Mouse (Mus musculus) CH12.LX (cell line): ENCODE measurements around the gene Med23. TPM values are rescaled to one million over a fixed set of nuclear protein-coding genes. Genes with fewer than 3 reads are reported as not detected.

Source experiments
- DNase-seq: peaks from one replicate; pipeline ENCODE4 v3.0.0-alpha.2; 2013; ENCODE audit errors: extremely low read depth
- H3K27ac ChIP-seq: 2 replicates; pipeline ENCODE4 v1.5.1; 2012; ENCODE audit warnings: low read depth, mild to moderate bottlenecking, control low read depth, moderate library complexity; ENCODE audit not compliant: insufficient read depth
- H3K27me3 ChIP-seq: replicated peaks from 2 replicates; pipeline ENCODE3; 2012; ENCODE audit warnings: inconsistent platforms
- H3K36me3 ChIP-seq, 2 experiments: replicated peaks in 1 of 2; 2 replicates each; pipeline versions ENCODE3 to v1.6.1; 2012; ENCODE audit warnings: inconsistent platforms in 1 of 2, low read length in 1 of 2, mild to moderate bottlenecking in 1 of 2, mixed read lengths in 1 of 2, moderate library complexity in 1 of 2; ENCODE audit not compliant: control insufficient read depth in 1 of 2, insufficient read depth in 1 of 2
- H3K4me1 ChIP-seq, 2 experiments: 2 replicates each; pipeline ENCODE4 v1.6.1; 2012; ENCODE audit warnings: inconsistent platforms in 1 of 2, moderate library complexity in 1 of 2; ENCODE audit not compliant: insufficient read depth in 2 of 2, control insufficient read depth in 1 of 2
- H3K4me2 ChIP-seq: 2 replicates; pipeline ENCODE4 v1.6.1; 2012; ENCODE audit warnings: low read depth, mild to moderate bottlenecking, control low read depth; ENCODE audit not compliant: poor library complexity, insufficient read depth, severe bottlenecking
- H3K4me3 ChIP-seq, 3 experiments: fragments of 150-350 bp in 1 of 3; sonication (generic) in 1 of 3; replicated peaks in 1 of 3; 2 replicates each; pipeline versions ENCODE3 to v1.5.1; 2011 to 2012; ENCODE audit warnings: low read depth in 2 of 3, low read length in 2 of 3, mild to moderate bottlenecking in 2 of 3, moderate library complexity in 2 of 3, control low read depth in 1 of 3, improper control_type of control experiment in 1 of 3, inconsistent platforms in 1 of 3, mixed read lengths in 1 of 3; ENCODE audit not compliant: poor library complexity in 1 of 3
- H3K79me2 ChIP-seq: replicated peaks from 2 replicates; pipeline ENCODE4 v1.6.1; 2012; ENCODE audit warnings: mild to moderate bottlenecking, moderate library complexity; ENCODE audit not compliant: control insufficient read depth, poor library complexity, insufficient read depth, severe bottlenecking; ENCODE audit errors: extremely low read depth
- H3K9ac ChIP-seq: 2 replicates; pipeline ENCODE4 v1.6.1; 2012; ENCODE audit warnings: low read depth, mild to moderate bottlenecking, control low read depth, moderate library complexity; ENCODE audit not compliant: insufficient read depth
- H3K9me3 ChIP-seq: replicated peaks from 2 replicates; pipeline ENCODE3; 2012; ENCODE audit warnings: low read length, inconsistent platforms, mixed read lengths
- BHLHE40 ChIP-seq: IDR thresholded peaks from 2 replicates; pipeline ENCODE4 v1.6.1; 2011; ENCODE audit warnings: mild to moderate bottlenecking, low read depth, low read length, improper control_type of control experiment
- E2F4 ChIP-seq: IDR thresholded peaks from 2 replicates; pipeline ENCODE4 v1.6.1; 2011; ENCODE audit warnings: low read depth, low read length, improper control_type of control experiment; ENCODE audit not compliant: insufficient replicate concordance
- ELF1 ChIP-seq: IDR thresholded peaks from 2 replicates; pipeline ENCODE4 v1.6.1; 2014; ENCODE audit warnings: low read depth, mild to moderate bottlenecking, inconsistent platforms, low read length, improper control_type of control experiment
- EP300 ChIP-seq: IDR thresholded peaks from 2 replicates; pipeline ENCODE4 v1.6.1; 2011; ENCODE audit warnings: low read length, improper control_type of control experiment
- HCFC1 ChIP-seq: IDR thresholded peaks from 2 replicates; pipeline ENCODE4 v1.6.1; 2012; ENCODE audit warnings: low read depth, mild to moderate bottlenecking, inconsistent platforms, low read length, improper control_type of control experiment
- IRF4 ChIP-seq: IDR thresholded peaks from 2 replicates; pipeline ENCODE4 v1.6.1; 2014; ENCODE audit warnings: low read depth, mild to moderate bottlenecking, inconsistent platforms, low read length, improper control_type of control experiment
- JUN ChIP-seq: IDR thresholded peaks from 2 replicates; pipeline ENCODE4 v1.6.1; 2011; ENCODE audit warnings: low read depth, mild to moderate bottlenecking, low read length, improper control_type of control experiment, moderate library complexity; ENCODE audit not compliant: insufficient read depth
- KAT2A ChIP-seq: IDR thresholded peaks from 2 replicates; pipeline ENCODE4 v1.6.1; 2012; ENCODE audit warnings: low read length, improper control_type of control experiment, inconsistent platforms; ENCODE audit not compliant: insufficient replicate concordance
- MAFK ChIP-seq: IDR thresholded peaks from 2 replicates; pipeline ENCODE4 v1.6.1; 2011; ENCODE audit warnings: low read length, improper control_type of control experiment; ENCODE audit not compliant: insufficient replicate concordance
- MAZ ChIP-seq: IDR thresholded peaks from 2 replicates; pipeline ENCODE4 v1.6.1; 2012; ENCODE audit warnings: low read depth, mild to moderate bottlenecking, inconsistent platforms, low read length, improper control_type of control experiment, moderate library complexity
- MEF2A ChIP-seq: IDR thresholded peaks from 2 replicates; pipeline ENCODE4 v1.6.1; 2014; ENCODE audit warnings: low read depth, mild to moderate bottlenecking, inconsistent platforms, low read length, improper control_type of control experiment, borderline replicate concordance
- MXI1 ChIP-seq: IDR thresholded peaks from 2 replicates; pipeline ENCODE4 v1.6.1; 2011; ENCODE audit warnings: mild to moderate bottlenecking, low read depth, low read length, improper control_type of control experiment
- MYC ChIP-seq: IDR thresholded peaks from 2 replicates; pipeline ENCODE4 v1.6.1; 2011; ENCODE audit warnings: low read depth, mild to moderate bottlenecking, improper control_type of control experiment, low read length
- NRF1 ChIP-seq: IDR thresholded peaks from 2 replicates; pipeline ENCODE4 v1.6.1; 2014; ENCODE audit warnings: low read depth, mild to moderate bottlenecking, inconsistent platforms, low read length, improper control_type of control experiment, moderate library complexity
- POLR2A ChIP-seq: IDR thresholded peaks from 2 replicates; pipeline ENCODE4 v1.6.1; 2011; ENCODE audit warnings: low read depth, mild to moderate bottlenecking, improper control_type of control experiment, low read length
- POLR2AphosphoS2 ChIP-seq: IDR thresholded peaks from 2 replicates; pipeline ENCODE4 v1.6.1; 2011; ENCODE audit warnings: low read depth, low read length, improper control_type of control experiment
- RAD21 ChIP-seq: IDR thresholded peaks from 2 replicates; pipeline ENCODE4 v1.6.1; 2011; ENCODE audit warnings: low read depth, mild to moderate bottlenecking, low read length, improper control_type of control experiment, moderate library complexity
- SMC3 ChIP-seq: IDR thresholded peaks from 2 replicates; pipeline ENCODE4 v1.6.1; 2011; ENCODE audit warnings: low read depth, low read length, improper control_type of control experiment
- TCF12 ChIP-seq: IDR thresholded peaks from 2 replicates; pipeline ENCODE4 v1.6.1; 2014; ENCODE audit warnings: low read depth, mild to moderate bottlenecking, inconsistent platforms, low read length, improper control_type of control experiment
- USF1 ChIP-seq: IDR thresholded peaks from 2 replicates; pipeline ENCODE4 v1.6.1; 2014; ENCODE audit warnings: low read depth, mild to moderate bottlenecking, inconsistent platforms, low read length, improper control_type of control experiment
- USF2 ChIP-seq: conservative IDR thresholded peaks from 2 replicates; pipeline ENCODE4 v1.6.1; 2011; ENCODE audit warnings: low read depth, low read length, improper control_type of control experiment
- ZC3H11A ChIP-seq: IDR thresholded peaks from 2 replicates; pipeline ENCODE4 v1.6.1; 2012; ENCODE audit warnings: low read depth, mild to moderate bottlenecking, inconsistent platforms, low read length, improper control_type of control experiment
- ZNF384 ChIP-seq: IDR thresholded peaks from 2 replicates; pipeline ENCODE4 v1.6.1; 2012; ENCODE audit warnings: low read depth, low read length, improper control_type of control experiment, inconsistent platforms
- dilution Hi-C: fragments of 300-500 bp; cut with MboI; formaldehyde crosslinking; loops from 2 replicates; pipeline ENCODE4 v1.14.3; 2020; ENCODE audit warnings: low sequenced_read_pairs; ENCODE audit not compliant: extremely low pct_unique_long_range_greater_than_20kb, extremely low pct_ligation_motif_present
- in situ Hi-C: fragments of 300-500 bp; cut with MboI; formaldehyde crosslinking; loops from 3 replicates; pipeline ENCODE4 v1.14.3; 2019; ENCODE audit warnings: low sequenced_read_pairs, low pct_ligation_motif_present, low pct_unique_long_range_greater_than_20kb, mixed read lengths
- polyA plus RNA-seq: library from polyadenylated mRNA; unstranded; fragments of >175 nt; gene quantifications from 2 replicates; pipeline ENCODE4 v1.2.1, GENCODE M21; 2012; ENCODE audit warnings: low read depth; ENCODE audit not compliant: insufficient read length
- total RNA-seq, 2 experiments: library from RNA; depleted of rRNA; stranded (reverse); fragments of 300-350 nt in 1 of 2; fragments of >200 nt in 1 of 2; gene quantifications; 2 replicates each; pipeline ENCODE4 v1.2.3; 2012 to 2014

The Med23 gene
- total and polyA plus RNA-seq, 3 experiments, result 43.5 to 45.7 (median 45.6) TPM

DNA sequence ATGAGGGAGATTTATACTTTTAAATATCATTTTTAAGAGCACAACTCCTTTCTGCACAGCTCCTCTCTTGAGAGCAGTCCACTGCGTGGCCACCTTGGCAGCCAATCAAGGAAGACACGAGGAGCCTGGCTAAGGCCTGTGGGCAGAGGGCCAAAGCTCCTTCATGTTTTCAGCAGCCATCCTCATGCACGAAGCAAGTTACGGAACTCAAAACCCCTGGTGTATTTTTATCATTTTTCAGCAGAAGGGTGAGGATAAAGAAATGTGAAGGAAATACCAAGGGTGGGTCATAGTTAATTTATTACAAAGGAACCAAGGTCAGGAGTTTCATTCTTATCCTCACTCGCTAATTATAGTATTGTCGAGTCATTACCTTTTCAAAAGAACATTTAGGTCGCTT lies 82.8 kb downstream of the Med23 start:
- in situ Hi-C loops, result no loop called here
- dilution Hi-C loops, result no loop called here
- no peak for DNase-seq

DNA sequence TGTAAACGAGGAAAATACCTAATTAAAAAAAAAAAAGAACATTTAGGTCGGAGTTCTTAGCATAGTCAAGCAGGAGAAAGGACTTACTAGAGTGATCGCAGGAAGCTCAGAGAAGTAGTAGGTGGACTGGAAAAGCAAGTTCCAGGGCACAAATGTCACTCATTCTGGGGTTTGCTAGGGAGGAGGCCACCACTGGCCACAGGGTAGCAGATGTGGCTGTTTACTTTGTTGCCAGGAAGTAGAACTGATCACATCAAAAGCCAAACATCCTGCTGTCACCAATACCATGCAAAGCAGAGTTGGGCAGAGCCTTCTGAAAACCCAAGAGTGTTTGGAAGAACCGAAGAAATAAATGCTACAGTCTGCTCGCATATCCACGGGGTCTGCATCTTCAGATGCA lies 84.1 kb downstream of the Med23 start:
- TF ChIP-seq E2F4 (no peak), ZNF384 (no peak), MYC (no peak), EP300 (no peak), KAT2A (no peak)
- Histone ChIP-seq H3K9me3 (no peaks in the 10 kb centered on the region), H3K4me2 (no peak overlapping the region), H3K27me3 (no peaks in the 10 kb centered on the region), H3K36me3 (no peaks in the 10 kb centered on the region), H3K9ac (no peak overlapping the region), H3K4me1 (peaks cover 3 to 7% of the 10 kb centered on the region in 2 experiments; a peak in 3 of 4 replicates), H3K27ac (no peak overlapping the region), H3K4me3 (no peak overlapping the region), H3K79me2 (no peaks in the 10 kb centered on the region)
- dilution Hi-C loops (no loop called here), in situ Hi-C loops (no loop called here)
- no peak for DNase-seq

More for the DNA sequence above, 82.8 kb downstream of the Med23 start:
- TF ChIP-seq MAFK, result no peak
- no peak for TF ChIP-seq USF2
- no peak for TF ChIP-seq E2F4
- TF ChIP-seq POLR2AphosphoS2, result no peak
- no peak for TF ChIP-seq POLR2A
- no peak for TF ChIP-seq MYC
- H3K9me3 ChIP-seq, result no peaks in the 10 kb centered on the region
- H3K4me3 ChIP-seq, result no peak overlapping the region
- H3K79me2 ChIP-seq, result no peaks in the 10 kb centered on the region
- no peaks in the 10 kb centered on the region for H3K36me3 ChIP-seq
- H3K27ac ChIP-seq, result no peak overlapping the region
- no peaks in the 10 kb centered on the region for H3K27me3 ChIP-seq
- peaks cover 0 to 3% of the 10 kb centered on the region in 2 experiments; a peak in 1 of 4 replicates for H3K4me1 ChIP-seq
- H3K9ac ChIP-seq, result no peak overlapping the region
- H3K4me2 ChIP-seq, result no peak overlapping the region

DNA sequence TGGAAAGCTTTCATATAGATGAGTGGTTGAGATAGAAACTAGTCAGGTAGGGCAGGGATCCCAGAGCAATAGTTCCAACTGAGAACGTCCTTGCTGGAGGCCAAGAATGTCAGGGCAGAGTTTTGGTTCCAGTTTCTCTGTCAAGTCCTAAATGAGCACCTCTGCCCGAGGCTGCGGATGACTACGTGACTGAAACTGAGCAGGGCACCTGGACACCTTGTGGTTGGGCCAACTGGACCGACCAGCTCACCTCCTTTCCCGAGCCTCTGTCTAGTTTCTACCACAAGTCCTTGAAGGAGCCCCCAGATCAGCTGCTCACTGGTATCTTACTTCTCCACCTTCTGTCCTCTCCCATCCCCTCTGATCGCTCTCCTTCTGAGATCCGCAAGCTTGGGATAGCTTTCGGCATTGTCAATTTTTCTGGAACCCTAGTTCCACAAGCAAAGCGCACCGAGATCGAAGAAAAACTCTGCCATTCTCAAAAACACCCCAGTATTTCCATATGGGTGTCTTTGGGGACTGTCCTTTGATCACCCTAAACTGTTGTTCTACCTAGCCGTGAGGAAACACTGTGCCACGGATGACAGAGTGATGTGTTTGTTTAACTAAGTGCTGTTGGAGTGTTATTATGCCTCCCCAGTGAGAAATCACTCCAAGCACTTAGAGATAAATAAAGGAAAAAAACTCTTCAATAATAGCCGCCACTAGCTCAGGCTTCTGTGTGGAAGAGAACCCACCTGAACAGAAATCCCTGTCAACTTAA lies 88.7 kb downstream of the Med23 start:
- no peak for TF ChIP-seq MAZ
- 0 out of 2 replicates have a peak, but pooled peaks have one; percentile 4 for TF ChIP-seq MAFK
- TF ChIP-seq POLR2A, result no peak
- TF ChIP-seq POLR2AphosphoS2, result no peak
- no peak for TF ChIP-seq JUN
- no peak for TF ChIP-seq ZC3H11A
- TF ChIP-seq HCFC1, result no peak
- TF ChIP-seq BHLHE40, result peak; percentile 68
- no peak for TF ChIP-seq USF1
- no peak for TF ChIP-seq ELF1
- no peak for TF ChIP-seq SMC3
- TF ChIP-seq KAT2A, result no peak
- TF ChIP-seq IRF4, result peak; percentile 67; the same call in 1 of the 2 replicates
- TF ChIP-seq RAD21, result no peak
- peak; percentile 68 for TF ChIP-seq EP300
- no peak for TF ChIP-seq NRF1
- peak; percentile 39; the same call in 1 of the 2 replicates for TF ChIP-seq MXI1
- TF ChIP-seq TCF12, result peak; percentile 72
- peak; percentile 57; the same call in 1 of the 2 replicates for TF ChIP-seq MEF2A
- no peaks in the 10 kb centered on the region for H3K36me3 ChIP-seq
- H3K9ac ChIP-seq, result peak overlapping the region; percentile 13
- peaks cover 8 to 10% of the 10 kb centered on the region in 2 experiments for H3K4me1 ChIP-seq
- H3K4me2 ChIP-seq, result peak overlapping the region; percentile 96
- no peaks in the 10 kb centered on the region for H3K79me2 ChIP-seq
- no peaks in the 10 kb centered on the region for H3K9me3 ChIP-seq
- in situ Hi-C loops, result loop anchor here (5.0 kb wide), 1 partner anchor 259 kb away; no protein-coding TSS in a partner anchor
- H3K27ac ChIP-seq, result no peak overlapping the region
- DNase-seq, result peak; percentile 19
- dilution Hi-C loops, result no loop called here
- no peaks in the 10 kb centered on the region for H3K27me3 ChIP-seq
- H3K4me3 ChIP-seq, result peak overlapping the region in 2 of 3 experiments; percentile 24 to 31
